Mouse (Mus musculus): ENCODE data around the gene Fam120b.

- no peak for TF ChIP-seq POLR2A (IDR thresholded peaks at IDR 0.05; ENCODE audit: low read depth, low read length)
- no peak for TF ChIP-seq CTCF (IDR thresholded peaks at IDR 0.05; ENCODE audit: extremely low read depth, insufficient read depth, insufficient read length, insufficient replicate concordance)
These were observed 7.1 kb upstream of the Fam120b start for GRCm38 (mm10) chr17:15388892-15389291.

All from spleen, adult 2 months (tissue).